9 mouse cellular contexts compared by ENCODE assay signal in the genomic region with DNA sequence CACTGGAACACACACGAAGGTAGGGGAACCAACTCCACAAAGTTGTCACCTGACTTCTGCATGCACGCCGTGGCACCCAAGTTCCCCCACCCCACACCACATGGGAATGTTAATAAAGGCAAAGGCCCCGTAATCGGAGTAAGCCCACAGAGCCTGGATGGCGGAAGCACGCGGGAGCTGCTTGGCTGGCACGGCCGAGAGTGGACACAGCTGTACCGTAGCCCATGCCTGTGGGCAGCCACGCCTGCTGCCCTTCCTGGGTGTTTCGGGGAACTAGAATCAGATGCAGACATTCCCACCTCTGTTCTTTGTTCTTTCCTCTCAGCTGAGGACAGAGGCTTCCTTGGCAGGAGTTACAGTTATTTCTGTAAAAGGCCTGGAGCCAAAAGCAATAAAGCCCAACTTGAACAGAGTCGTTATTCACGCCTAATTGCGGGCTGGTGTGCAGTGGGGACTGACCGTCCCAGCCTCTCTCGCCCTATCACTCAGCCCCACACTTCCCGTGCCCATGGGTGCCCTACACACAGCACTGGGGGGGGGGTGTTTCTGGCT. TPM values are rescaled to one million over a fixed set of nuclear protein-coding genes. Genes with fewer than 3 reads are reported as not detected.
DNase-seq lines count a peak whose midpoint lies in the region; ATAC-seq and TF ChIP-seq lines count a peak whose summit lies in the region.
"Had no signal": no experiment of that assay in that cellular context is flagged by ENCODE, and none has a peak within 500 bp of the region (broad histone marks: within the 10 kb centered on the region; RNA-seq: fewer than 3 reads in every experiment).

No protein-coding gene starts in this region.

- H3K9me3 ChIP-seq in hindbrain, embryonic 15.5 days, result no peaks in the 10 kb centered on the region
- H3K9me3 ChIP-seq in stomach, embryonic 16.5 days (replicated peaks; ENCODE audit: control insufficient read depth, low read length), result no peaks in the 10 kb centered on the region
- H3K9me3 ChIP-seq: megakaryocyte, embryonic 14.5 days had no signal

- no peak overlapping the region for H3K9ac ChIP-seq in hindbrain, embryonic 15.5 days
- H3K9ac ChIP-seq in stomach, embryonic 16.5 days (ENCODE audit: low read length), result peak overlapping the region; percentile 43

- no peak for TF ChIP-seq POLR2A in embryonic fibroblast, embryonic 13.5 days (IDR thresholded peaks at IDR 0.05; ENCODE audit: low read depth, low read length)

- no peak overlapping the region for H3K4me3 ChIP-seq in embryonic fibroblast, embryonic 13.5 days (ENCODE audit: insufficient read depth, low read length)
- H3K4me3 ChIP-seq in hindbrain, embryonic 15.5 days, result no peak overlapping the region
- no peak overlapping the region for H3K4me3 ChIP-seq in stomach, embryonic 16.5 days (replicated peaks; ENCODE audit: low read length)
- H3K4me3 ChIP-seq: megakaryocyte, embryonic 14.5 days had no signal

- no peak for TF ChIP-seq CTCF in embryonic fibroblast, embryonic 13.5 days (IDR thresholded peaks at IDR 0.05; ENCODE audit: borderline replicate concordance, insufficient read depth, low read length)

- H3K27me3 ChIP-seq in hindbrain, embryonic 15.5 days, result no peaks in the 10 kb centered on the region
- no peaks in the 10 kb centered on the region for H3K27me3 ChIP-seq in stomach, embryonic 16.5 days (ENCODE audit: control insufficient read depth, insufficient read depth, low read length)

- H3K4me2 ChIP-seq in hindbrain, embryonic 15.5 days, result 0 out of 2 replicates have a peak overlapping the region, but pooled peaks have one; percentile 7
- no peak overlapping the region for H3K4me2 ChIP-seq in stomach, embryonic 16.5 days (ENCODE audit: low read depth, low read length)

- intact Hi-C loops in left cerebral cortex, postnatal 25 days (cut with DNase I), result no loop called here

- H3K4me1 ChIP-seq in embryonic fibroblast, embryonic 13.5 days (ENCODE audit: control insufficient read depth, insufficient read depth, low read length), result peaks cover 12% of the 10 kb centered on the region
- peaks cover 28% of the 10 kb centered on the region for H3K4me1 ChIP-seq in hindbrain, embryonic 15.5 days (replicated peaks)
- peaks cover 38% of the 10 kb centered on the region for H3K4me1 ChIP-seq in stomach, embryonic 16.5 days (ENCODE audit: control insufficient read depth, insufficient read depth, low read length)
- H3K4me1 ChIP-seq: megakaryocyte, embryonic 14.5 days had no signal

- WGBS in hindbrain, embryonic 15.5 days, result 28% methylated on average over 19 of the region's 19 CpGs
- 47% methylated on average over 19 of the region's 19 CpGs for WGBS in stomach, embryonic 16.5 days

- H3K27ac ChIP-seq in embryonic fibroblast, embryonic 13.5 days (ENCODE audit: insufficient read depth, low read length), result peak overlapping the region; percentile 28
- H3K27ac ChIP-seq in hindbrain, embryonic 15.5 days (replicated peaks), result peak overlapping the region; percentile 61
- H3K27ac ChIP-seq in stomach, embryonic 16.5 days (ENCODE audit: low read length), result peak overlapping the region; percentile 64

- DNase-seq in ovary, postnatal 36 days (ENCODE audit: low spot score), result peak; percentile 39
- DNase-seq in ovary, postnatal 14 days (ENCODE audit: low spot score), result no peak
- DNase-seq in left cerebral cortex, postnatal 25 days (ENCODE audit: low spot score in 2 of 2), result peak; percentile 44 to 67
- DNase-seq in yolk sac, embryonic 10.5 days (ENCODE audit: low spot score), result no peak

- H3K36me3 ChIP-seq in hindbrain, embryonic 15.5 days, result no peaks in the 10 kb centered on the region
- H3K36me3 ChIP-seq in stomach, embryonic 16.5 days (ENCODE audit: control insufficient read depth, insufficient read depth, low read length), result no peaks in the 10 kb centered on the region

- ATAC-seq in hindbrain, embryonic 15.5 days (ENCODE audit: low FRiP score, low read depth), result peak; percentile 80
- peak; percentile 51 for ATAC-seq in stomach, embryonic 16.5 days (ENCODE audit: insufficient read depth, low FRiP score)
- no peak for ATAC-seq in erythroid progenitor cell, adult 5-6 weeks (replicated peaks; ENCODE audit: low FRiP score, poor library complexity, severe bottlenecking)

RNA-seq across cellular contexts. Expression of a gene that starts 12.8 kb away (rescaled TPM):
- polyA plus RNA-seq in embryonic fibroblast, embryonic 13.5 days (2011; ENCODE audit: insufficient read length, low read depth, missing spikeins), result 163 and 234 TPM in 2 replicates
- polyA plus RNA-seq in hindbrain, embryonic 15.5 days (2015; fragmentation: Nextera tagmentation; extraction: Ambion mirVana), result 106 and 113 TPM in 2 replicates
- total RNA-seq in left cerebral cortex, postnatal 25 days (2021), result 100 to 1,000 TPM; 104 to 114 TPM
- polyA plus RNA-seq in stomach, embryonic 16.5 days (2015; fragmentation: Nextera tagmentation; extraction: Ambion mirVana), result 119 and 124 TPM in 2 replicates
- total RNA-seq in erythroid progenitor cell, adult 5-6 weeks (2015; ENCODE audit: low replicate concordance), result 3.4 and 6.1 TPM in 2 replicates
- 2.4 and 3.7 TPM in 2 replicates for total RNA-seq in erythroid progenitor cell, adult 5-6 weeks (2017; ENCODE audit: low replicate concordance)

Comparison
In these comparisons a context has a peak if more than half of its experiments do, and no peak if none do; other contexts are left out.
1. DNase-seq: peak in ovary, postnatal 36 days (single experiment) and left cerebral cortex, postnatal 25 days (2 of 2); none in ovary, postnatal 14 days (single experiment) and yolk sac, embryonic 10.5 days (single experiment).
2. Peak in every context shown above with its lines, with median percentiles within 50 percentile points of each other: H3K27ac ChIP-seq.